Mouse (Mus musculus) cerebellum, postnatal 10 days (tissue): ENCODE data around the gene Vat1.
"Not testable (repeated sequence)": the region's sequence is repeated elsewhere in the genome, so short reads cannot be mapped to it uniquely, and the experiment has no call there.

Source experiments
- DNase-seq, 2 experiments: peaks; one replicate each; pipeline ENCODE4 v3.0.0; 2021; ENCODE audit warnings: mixed read lengths in 2 of 2

Vat1 gene

DNA sequence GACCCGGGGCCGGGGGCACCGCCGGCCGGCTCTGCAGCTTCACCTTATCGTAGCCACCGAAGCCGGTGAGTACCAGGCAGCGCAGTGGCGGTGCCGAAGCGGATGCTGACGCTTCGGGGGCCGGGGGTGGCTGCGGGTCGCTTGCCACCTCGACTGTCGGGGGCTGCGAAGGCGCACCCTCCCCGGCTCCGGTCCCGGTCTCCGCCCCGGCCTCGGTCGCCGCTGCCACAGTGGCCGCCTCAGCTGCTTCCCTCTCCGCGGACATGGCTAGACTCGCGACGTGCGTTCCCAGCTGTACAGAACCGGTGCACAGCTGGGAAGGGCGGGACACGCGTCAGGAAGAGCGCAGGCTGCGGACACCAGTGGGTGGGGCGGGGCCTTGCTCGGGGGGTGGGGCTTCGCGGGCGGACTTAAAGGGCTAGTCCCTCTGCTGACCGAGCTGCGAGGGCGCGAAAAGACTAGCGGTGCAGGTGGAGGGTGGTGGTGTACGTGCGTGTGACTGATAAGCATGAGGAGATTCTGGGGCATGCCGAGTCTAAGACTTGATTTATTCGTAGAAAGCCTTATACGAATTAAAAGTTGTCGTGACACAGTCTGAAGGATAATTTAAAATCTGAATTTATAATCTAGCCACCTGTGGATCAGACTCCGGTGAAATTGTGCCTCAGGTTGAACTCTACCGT is at the start of gene Vat1:
Gene Vat1, minus strand, starts transcription at position 362 of the 683 bp plus-strand sequence.
- DNase-seq: peak; percentile 89 to 91

DNA sequence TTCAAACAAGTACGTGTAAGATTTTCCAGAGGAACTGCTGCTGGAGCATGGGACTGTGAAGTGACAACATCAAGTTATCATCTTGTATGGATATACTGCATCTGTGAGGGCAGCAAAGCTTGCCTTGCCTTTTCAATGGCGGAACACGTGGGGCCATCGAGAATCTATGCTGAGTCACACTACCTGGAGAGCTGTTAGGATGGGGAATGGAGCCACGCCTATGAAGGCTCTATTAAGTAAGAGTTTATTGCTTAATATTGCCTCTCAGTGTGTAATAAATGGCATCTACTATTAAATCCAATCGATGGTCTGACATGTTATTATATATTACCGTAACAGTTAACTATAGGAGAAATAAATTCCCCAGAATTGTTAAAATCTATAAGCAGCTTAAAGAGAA is 41.1 kb upstream of the Vat1 start:
- DNase-seq: no peak

DNA sequence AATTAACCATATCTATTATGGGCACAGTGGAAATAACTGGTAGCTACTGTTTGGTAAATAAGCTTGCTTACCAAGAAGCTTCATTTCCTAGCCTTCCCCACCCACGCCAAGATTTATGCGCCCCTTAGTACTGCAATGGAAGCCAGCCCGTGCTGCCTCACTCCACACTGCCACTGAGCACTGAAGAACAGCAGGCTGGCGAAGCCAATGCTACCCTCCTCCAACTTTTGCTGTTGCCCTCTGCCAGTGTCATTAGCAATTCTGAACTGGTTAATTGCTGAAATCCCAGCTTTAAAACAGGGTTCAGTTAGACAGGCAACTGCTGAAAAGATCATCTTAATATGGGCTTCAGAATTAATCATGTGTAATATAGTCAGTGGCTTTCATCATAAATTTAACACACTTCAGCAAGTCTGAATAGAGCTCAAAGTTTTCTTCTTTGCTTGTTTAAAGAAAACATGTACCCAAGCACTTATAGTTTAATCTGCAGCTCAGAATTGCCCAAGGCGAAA is 40.3 kb upstream of the Vat1 start:
- DNase-seq: peak in 1 of 2 experiments; percentile 13

DNA sequence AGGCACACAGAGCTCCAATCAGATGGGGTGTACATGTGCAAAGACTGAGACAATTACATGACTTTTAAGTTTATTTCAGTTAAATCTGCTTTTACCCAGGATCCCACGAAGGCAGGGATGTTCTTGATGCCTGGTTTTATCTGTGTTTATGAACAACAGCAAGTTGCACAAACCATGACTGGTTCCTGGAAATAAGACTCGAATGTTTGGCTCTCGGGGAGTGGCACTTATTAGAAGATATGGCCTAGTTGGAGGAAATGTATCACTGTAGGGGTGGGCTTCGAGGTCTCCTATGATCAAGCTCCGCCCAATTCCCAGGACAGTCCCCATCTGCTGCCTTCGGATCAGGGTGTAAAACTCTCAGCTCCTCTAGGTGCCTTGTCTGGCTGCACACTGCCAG is 20.1 kb upstream of the Vat1 start:
- no peak for DNase-seq

DNA sequence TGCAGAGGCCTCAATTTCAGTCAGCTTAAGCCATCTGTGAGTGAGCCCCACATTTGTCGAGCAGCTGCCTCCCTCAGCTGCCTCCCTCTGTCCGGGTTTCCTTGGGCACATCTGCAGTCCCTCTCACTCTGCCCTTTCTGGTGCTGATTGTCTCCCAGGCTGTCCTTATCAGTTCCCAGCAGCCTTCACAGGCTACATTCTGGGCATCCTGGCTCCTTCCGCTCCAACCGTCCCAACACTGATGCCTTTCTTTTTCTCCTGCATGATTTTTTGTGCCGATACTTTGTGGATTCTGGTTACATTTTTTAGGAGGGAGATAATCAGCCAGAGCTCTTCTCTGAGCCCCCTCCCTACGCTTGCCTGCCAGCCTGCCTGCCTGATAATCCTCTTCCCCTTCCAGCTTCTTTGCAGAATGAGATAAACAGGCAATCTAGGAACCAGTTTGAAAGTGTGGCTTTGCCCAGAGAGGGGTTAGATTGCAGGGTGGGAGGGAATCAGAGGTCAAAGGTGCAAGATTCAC is 19.5 kb upstream of the Vat1 start:
- no peak for DNase-seq

DNA sequence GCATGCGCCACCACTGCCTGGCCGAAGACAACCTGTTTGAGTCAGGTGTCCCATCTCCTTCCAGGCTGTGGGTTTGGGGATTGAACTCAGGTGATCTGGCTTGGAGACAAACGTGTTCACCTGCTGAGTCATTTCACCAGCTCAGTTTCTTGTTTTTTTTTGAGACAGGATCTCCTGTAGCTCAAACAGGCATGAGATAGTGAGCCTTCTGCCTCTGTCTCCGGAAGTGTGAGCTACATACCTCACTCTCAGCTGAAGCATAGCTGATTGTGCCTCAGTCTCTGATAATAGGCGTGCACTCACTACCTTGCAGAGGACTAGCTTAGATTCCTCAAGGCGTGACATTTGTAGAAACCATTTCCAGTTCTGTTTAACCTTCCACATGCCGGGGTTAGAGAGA is 18.8 kb upstream of the Vat1 start:
- DNase-seq: no peak

DNA sequence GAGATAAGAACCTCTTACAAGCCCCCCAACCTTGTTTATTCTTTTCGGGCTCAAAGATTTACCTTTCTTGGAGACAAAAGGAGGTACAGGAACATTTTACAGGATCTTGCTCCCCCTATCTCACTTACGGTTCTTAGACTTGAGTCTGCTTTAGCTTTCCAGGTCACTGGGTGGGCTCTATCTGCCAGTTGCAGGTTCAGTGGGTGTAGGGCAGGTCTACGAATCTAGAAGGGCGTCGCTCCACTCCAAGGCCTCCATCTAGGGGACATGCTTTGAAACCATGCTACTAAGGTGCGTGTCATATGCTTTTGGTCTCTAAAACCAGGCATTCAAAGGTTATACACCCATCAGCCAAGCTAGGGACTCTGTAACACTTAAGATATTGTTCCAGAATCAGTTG is 18.2 kb upstream of the Vat1 start:
- DNase-seq: no peak

DNA sequence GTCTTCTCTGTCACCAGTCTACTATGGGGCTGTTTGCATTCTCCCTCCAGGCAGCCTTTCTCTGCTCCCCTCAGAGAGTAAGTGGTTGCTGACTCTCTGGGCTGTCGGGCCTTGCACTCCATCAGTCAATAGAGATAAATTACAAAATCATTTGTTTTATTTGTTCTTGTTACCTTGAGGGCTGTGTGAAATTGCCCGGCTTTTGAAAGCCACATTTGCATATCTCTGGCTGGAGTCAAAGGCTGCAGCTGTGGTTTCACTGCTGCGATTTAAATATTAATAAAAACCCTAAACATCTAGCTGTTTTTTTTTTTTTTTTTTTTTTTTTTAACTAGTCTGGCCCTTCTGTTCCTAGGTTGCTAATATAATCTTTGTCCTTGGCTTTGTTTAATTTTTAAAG is 17.8 kb upstream of the Vat1 start:
- no peak for DNase-seq

DNA sequence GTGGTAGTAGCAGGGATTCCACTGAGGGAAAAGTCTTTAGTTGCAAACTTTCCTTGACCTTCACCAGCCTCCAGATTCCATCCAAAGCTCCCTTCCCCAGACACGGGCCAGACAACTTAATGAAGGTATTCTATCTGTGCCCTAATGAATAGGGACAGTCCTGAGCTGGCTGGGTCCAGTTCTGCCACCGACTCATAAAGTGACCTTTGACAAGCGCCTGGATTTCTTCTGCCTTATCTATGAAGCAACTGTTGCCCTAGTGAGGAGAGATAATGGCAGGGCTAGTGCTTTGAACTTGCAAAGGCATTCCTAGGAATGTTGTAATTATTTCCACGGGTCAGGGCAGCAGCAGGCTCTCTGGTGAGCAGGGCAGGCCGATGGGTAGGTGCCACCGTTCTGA is 14.9 kb upstream of the Vat1 start:
- no peak for DNase-seq

DNA sequence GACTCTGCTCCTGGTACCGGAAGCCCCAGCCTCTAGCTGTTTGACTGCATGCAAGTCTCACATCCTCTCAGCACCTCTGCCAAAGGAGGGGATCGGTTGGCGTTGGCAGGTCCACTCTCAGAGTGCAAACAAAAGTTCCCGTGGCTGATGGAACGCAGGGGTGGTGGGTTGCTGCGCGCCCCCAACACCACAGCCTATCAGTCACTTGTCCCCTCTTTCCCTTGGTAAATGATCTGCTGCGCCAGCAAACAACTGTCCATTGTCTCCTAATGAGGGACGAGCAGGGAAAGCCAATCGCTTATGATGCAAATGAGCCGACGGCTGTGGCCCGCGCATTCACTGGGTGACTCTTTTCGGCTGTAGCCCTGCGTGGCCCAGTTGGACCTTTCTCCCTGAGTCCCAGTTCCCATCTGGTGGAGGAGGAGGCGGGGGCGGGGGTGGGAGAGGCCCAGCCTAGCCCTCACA is 13.2 kb upstream of the Vat1 start:
- DNase-seq: peak; percentile 59 to 71

DNA sequence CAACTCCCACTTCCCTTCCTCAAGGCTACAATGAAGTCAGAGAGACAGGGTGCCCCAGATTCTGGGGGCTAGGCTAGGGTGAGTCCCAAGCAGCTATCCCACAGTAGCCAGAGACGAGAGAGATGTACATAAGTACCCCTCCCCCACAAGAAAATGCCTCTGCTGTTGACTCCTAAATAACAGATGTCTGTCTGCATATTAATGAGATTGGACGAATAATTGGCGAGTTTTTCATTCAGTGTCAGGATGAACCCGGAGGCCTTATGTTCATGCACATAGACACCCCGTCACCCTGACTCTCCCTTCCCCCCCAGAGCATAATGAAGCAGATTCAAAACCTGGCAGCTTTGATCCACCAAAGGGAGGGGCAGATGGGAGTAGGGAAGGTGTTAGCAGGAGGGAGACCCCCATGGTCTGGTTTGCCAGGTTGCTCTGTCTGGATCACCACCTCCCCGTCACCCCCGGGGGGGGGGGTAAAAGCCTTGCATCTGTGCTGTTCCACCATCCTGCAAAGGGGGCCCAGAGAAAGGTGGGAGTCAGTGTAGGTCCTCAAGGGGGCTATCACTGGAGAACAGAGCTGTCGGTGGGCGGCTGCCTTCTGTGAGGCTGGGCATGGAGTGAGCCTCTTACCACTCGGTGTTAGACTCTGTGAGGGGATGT is 11.7 kb upstream of the Vat1 start:
- peak; percentile 78 to 85 for DNase-seq

DNA sequence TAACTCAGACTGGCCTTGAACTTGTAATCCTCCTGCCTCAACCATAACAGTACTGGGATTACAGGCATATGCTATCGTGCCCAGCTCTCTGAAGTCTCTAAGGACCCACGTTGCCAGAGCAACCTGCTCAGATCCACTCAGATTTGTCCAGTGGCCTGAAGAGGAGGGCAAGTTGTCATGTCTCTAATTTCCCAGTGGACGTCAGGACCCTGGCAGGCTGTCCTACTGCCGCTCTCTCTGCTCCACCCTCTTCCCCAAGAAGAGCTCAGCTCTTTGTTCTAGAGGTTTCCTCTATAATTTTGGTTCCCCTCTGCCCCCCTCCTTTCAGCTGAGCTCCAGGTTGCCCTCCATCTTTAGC is 11.1 kb upstream of the Vat1 start:
- DNase-seq: peak; percentile 83 to 90

DNA sequence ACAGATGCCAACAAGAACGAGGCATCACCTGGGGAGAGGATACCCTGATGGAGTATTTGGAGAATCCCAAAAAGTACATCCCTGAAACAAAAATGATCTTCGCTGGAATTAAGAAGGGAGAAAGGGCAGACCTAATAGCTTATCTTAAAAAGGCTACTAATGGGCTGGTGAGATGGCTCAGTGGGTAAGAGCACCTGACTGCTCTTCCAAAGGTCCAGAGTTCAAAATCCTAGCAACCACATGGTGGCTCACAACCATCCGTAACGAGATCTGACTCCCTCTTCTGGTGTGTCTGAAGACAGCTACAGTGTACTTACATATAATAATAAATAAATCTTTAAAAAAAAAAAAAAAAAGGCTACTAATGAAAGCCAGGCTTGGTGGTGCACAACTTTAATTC is 10.3 kb upstream of the Vat1 start:
- not testable (repeated sequence) for DNase-seq

DNA sequence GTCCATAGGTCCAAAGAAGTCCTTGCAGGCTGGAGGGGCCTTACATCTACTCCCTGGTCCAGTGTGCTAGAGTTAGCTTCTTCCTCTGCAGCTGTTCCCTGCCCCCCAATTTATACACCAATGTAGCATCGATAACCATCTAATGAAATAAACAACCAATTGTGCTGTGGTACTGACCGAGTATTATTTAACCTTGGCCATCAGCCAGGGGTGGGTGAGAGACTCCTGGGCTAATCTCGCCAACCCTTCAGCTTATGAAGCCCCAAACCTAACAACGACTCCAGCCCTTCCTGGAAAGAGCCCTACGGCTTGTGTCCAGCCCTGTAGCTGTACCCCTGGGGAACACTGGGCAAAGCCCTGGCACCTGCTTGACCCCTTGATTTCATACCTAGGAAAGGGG is 8.3 kb upstream of the Vat1 start:
- peak; percentile 28 to 47 for DNase-seq

DNA sequence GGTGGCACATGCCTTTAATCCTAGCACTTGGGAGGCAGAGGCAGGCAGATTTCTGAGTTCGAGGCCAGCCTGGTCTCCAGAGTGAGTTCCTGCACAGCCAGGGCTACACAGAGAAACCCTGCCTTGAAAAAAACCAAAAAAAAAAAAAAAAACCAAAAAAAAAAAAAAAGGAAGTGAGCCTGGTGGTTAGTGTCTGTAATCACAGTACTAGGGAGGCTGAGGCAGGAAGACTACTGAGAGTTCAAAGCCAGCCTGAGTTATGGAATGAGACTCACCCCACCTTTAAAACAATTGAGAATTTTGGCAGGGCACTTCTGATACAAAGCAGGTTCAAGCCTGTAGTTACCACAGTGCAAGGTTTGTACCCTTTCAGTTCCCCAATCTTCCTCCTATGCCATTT is 7.7 kb upstream of the Vat1 start:
- DNase-seq: not testable (repeated sequence)

DNA sequence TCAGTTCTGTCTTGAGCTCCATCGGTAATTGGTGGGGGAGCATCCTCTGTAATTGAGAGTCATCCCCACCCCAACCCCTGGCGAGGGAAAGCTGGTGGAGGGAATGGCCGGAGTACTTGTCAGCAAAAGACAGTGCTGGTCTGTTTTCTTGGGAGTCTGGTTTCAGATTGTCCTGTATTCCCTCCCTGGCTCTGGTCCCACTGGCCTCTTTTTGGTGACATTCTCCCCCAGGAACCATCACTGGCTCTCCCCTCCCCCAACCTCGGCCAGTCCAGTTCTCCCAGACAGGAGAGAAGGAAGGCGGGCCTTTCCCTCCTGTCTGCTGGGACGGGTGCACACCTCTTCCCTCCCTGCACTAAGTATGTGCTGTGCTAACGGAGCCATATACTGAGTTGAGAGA is 6.3 kb upstream of the Vat1 start:
- peak; percentile 75 to 82 for DNase-seq

DNA sequence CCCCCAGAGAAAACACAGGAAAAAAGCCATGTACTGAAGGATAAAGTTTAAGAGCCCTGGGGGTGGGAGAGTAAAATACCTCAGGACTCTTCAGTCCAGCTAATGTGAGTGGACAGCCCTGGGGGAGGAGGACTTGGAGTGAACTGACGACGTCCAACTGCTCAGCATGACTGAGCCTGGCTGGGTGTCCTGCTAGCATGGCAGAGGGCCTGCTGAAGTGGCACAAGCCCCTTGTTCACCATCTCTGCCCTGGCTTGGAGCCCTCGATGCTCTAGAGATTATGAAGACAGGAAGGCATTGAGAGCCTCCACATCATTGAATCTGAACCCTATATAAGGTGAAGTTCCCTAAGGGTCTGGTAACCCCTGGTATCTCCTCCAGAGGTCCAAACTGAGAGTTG is 5.9 kb upstream of the Vat1 start:
- peak; percentile 60 to 75 for DNase-seq

DNA sequence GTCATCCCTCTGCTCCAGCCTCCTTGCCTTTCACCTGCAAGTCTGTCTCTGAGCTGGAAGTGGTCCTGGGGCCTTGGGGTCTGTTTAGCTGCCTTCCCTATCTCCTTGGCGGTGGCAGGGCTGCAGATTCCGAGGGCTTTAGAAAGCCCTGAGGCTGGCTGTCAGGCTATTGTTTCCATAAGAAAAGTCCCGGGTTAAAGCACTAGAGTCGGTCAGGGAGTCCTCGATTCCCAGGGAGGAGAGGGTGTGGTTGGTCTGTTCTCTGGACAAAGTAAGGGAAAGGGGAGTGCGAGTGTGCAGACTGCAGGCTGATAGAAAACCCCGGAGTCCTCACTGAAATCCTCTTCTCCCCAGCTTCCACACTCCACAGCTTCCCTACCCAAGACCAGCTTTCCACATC is 4.2 kb upstream of the Vat1 start:
- DNase-seq: no peak

DNA sequence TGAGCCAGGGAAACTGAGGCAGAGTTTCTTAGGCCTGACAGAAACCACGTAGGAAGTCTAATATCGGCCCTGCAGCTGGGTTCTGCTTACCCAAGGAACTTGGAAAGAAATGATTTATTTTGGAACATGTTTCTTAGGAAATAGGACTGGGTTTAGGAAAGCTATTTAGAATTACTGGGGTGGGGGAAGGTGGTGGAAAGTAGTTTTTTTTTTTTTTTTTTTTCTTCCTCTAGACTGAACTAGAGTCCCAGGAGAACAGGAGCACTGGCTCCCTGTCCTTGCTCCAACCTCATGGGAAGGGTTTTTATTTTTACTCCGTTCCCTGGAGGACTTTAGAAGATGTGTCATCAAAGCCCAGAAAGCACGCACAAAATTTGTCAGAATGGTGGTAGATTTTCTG is 3.1 kb upstream of the Vat1 start:
- DNase-seq: no peak

DNA sequence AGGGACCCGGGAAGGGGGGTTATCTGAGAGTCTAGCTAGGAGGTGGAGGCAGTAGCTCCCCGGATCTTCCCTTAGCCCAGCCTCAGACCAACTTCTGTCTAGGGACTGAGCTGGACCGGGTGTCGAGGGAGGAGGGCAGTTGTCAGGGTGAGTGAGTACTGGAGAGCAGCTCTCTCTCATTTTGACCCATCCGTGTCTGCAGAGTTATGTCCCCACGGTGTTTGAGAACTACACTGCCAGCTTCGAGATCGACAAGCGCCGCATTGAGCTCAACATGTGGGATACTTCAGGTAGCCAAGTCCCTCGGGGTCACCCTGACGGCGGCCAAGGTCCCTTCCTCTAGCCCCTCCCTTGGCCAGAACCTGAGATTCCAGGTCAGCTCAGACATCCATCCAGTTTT is 2.7 kb upstream of the Vat1 start:
- DNase-seq: peak in 1 of 2 experiments; percentile 46

DNA sequence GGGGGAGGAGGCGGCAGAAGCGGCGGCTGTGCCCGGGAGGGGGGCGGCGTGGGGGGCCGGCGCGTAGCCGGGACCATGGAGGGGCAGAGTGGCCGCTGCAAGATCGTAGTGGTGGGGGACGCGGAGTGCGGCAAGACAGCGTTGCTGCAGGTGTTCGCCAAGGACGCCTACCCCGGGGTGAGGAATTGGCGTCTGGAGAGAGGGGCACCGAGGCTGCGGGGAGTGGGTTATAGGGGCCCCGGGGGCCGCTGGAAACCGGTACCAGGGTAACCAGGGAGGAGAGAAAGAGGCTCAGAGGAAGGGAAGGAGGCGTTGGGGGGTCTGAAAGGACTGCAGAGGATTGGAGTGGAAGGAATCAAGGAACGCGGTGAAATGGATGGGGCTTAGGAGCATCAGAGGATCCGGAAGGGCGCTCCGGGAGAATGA is 2.2 kb upstream of the Vat1 start:
- DNase-seq: no peak

DNA sequence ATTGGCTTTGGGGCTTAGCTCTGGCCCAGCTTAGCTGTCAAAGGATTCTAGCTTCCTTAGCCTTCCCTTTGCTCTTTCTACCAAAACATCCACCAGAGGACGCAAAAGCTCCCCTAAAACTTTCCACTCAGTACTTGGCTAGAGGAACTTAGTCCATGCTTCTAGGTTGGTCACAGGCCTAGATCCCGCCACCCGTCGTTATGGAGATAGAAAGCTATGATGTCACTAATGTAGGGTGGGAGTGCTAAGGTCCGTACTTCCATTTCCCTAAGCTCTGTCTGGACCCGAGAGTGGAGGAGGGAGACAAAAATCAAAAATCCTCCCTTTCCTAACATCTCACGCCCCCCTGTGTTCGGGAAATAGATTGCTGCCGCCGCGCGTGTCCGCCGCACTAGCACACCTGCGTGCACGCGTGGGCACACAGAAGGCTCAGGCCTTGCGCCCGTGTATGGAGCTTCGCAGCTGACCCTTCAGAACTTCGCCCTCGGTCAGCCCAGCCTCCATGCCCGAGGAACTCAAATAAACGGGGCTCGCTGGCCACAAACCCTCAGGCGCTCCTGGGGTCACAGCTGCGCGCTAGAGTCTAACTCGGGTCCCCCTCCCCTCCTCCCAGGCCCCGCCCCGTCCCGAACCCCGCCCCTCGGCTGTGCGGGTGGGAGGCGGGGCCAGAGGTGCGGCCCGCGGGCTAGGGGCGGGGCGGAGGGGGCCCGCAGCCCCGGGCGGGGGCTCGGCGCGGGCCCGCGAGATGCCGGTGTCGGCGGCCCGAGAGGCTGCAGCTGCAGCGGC is 1.6 kb upstream of the Vat1 start:
- DNase-seq: peak; percentile 89 to 93

DNA sequence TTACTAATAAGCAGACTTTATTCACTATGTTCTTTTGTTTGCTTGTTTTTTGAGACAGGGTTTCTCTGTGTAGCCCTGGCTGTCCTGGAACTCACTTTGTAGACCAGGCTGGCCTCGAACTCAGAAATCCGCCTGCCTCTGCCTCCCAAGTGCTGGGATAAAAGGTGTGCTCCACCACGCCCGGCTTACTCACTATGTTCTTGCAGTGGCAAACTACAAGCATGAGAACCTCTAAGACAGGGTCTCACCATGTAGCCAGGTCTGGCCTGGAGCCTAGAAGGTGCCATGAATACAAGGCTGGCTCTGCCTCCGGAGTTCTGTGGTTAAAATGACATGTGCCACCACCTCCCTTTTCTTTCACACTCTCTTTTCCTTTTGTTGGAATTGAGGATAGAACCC is 521 bp upstream of the Vat1 start:
- not testable (repeated sequence) for DNase-seq
